In genomic region chr4:151962817-151963216, GRCm38 (mm10) we compare ENCODE assay signal across 19 mouse cellular contexts. TPM values are rescaled to one million over a fixed set of nuclear protein-coding genes. Genes with fewer than 3 reads are reported as not detected.
A peak's percentile ranks its signal among the peaks of the same experiment; 100 is the strongest.
DNase-seq lines count a peak whose midpoint lies in the region; ATAC-seq and TF ChIP-seq lines count a peak whose summit lies in the region.
"Had no signal": no experiment of that assay in that cellular context is flagged by ENCODE, and none has a peak within 500 bp of the region (broad histone marks: within the 10 kb centered on the region; RNA-seq: fewer than 3 reads in every experiment).

No protein-coding gene starts in this region.

- H3K4me3 ChIP-seq in erythroblast, embryonic 14.5 days (replicated peaks) = peak overlapping the region; percentile 39
- no peak overlapping the region for H3K4me3 ChIP-seq in liver, postnatal 0 days (ENCODE audit: low read depth, low read length)
- H3K4me3 ChIP-seq in kidney, embryonic 15.5 days (replicated peaks) = no peak overlapping the region
- H3K4me3 ChIP-seq: forebrain, embryonic 12.5 days; heart, embryonic 13.5 days; hindbrain, embryonic 10.5 days; intestine, embryonic 15.5 days; limb, embryonic 13.5 days; neural tube, embryonic 15.5 days had no signal

- peak overlapping the region; percentile 58; the same call in 1 of the 2 replicates for H3K27ac ChIP-seq in liver, postnatal 0 days (ENCODE audit: low read depth)
- no peak overlapping the region for H3K27ac ChIP-seq in kidney, embryonic 15.5 days
- H3K27ac ChIP-seq: forebrain, embryonic 12.5 days; heart, embryonic 13.5 days; hindbrain, embryonic 10.5 days; intestine, embryonic 15.5 days; limb, embryonic 13.5 days; neural tube, embryonic 15.5 days had no signal

- TF ChIP-seq EP300 in liver, postnatal 0 days (IDR thresholded peaks at IDR 0.05; ENCODE audit: low read depth) = peak; percentile 27; the same call in 1 of the 2 replicates

- WGBS in liver, postnatal 0 days (ENCODE audit: insufficient replicate concordance) = 42% methylated on average over 3 of the region's 3 CpGs
- 78% methylated on average over 3 of the region's 3 CpGs for WGBS in kidney, embryonic 15.5 days

- no peaks in the 10 kb centered on the region for H3K27me3 ChIP-seq in erythroblast, embryonic 14.5 days (ENCODE audit: control insufficient read depth)
- no peaks in the 10 kb centered on the region for H3K27me3 ChIP-seq in liver, postnatal 0 days (ENCODE audit: insufficient read depth, low read length)
- H3K27me3 ChIP-seq in kidney, embryonic 15.5 days = no peaks in the 10 kb centered on the region
- H3K27me3 ChIP-seq: forebrain, embryonic 12.5 days; heart, embryonic 13.5 days; intestine, embryonic 15.5 days; limb, embryonic 13.5 days; neural tube, embryonic 15.5 days had no signal

- H3K9me3 ChIP-seq in erythroblast, embryonic 14.5 days (ENCODE audit: control insufficient read depth, low read length) = peaks cover 12% of the 10 kb centered on the region
- H3K9me3 ChIP-seq in liver, postnatal 0 days (ENCODE audit: low read length) = no peaks in the 10 kb centered on the region
- H3K9me3 ChIP-seq in kidney, embryonic 15.5 days (replicated peaks) = no peaks in the 10 kb centered on the region
- H3K9me3 ChIP-seq: forebrain, embryonic 12.5 days; heart, embryonic 13.5 days; hindbrain, embryonic 10.5 days; intestine, embryonic 15.5 days; limb, embryonic 13.5 days; neural tube, embryonic 15.5 days had no signal

- H3K4me2 ChIP-seq in liver, postnatal 0 days (ENCODE audit: low read depth, low read length) = no peak overlapping the region
- H3K4me2 ChIP-seq in kidney, embryonic 15.5 days = no peak overlapping the region
- H3K4me2 ChIP-seq: forebrain, embryonic 12.5 days; heart, embryonic 13.5 days; intestine, embryonic 15.5 days; limb, embryonic 13.5 days; neural tube, embryonic 15.5 days had no signal

- no peak for ATAC-seq in liver, postnatal 0 days
- ATAC-seq in kidney, embryonic 15.5 days (replicated peaks; ENCODE audit: low FRiP score) = no peak
- ATAC-seq: intestine, embryonic 15.5 days had no signal

- peaks cover 95% of the 10 kb centered on the region for H3K36me3 ChIP-seq in erythroblast, embryonic 14.5 days (ENCODE audit: control insufficient read depth)
- peaks cover 46% of the 10 kb centered on the region for H3K36me3 ChIP-seq in liver, postnatal 0 days (replicated peaks; ENCODE audit: insufficient read depth, low read length)
- peaks cover 78% of the 10 kb centered on the region for H3K36me3 ChIP-seq in kidney, embryonic 15.5 days

- H3K4me1 ChIP-seq in erythroblast, embryonic 14.5 days (ENCODE audit: control insufficient read depth) = peaks cover 84% of the 10 kb centered on the region
- peaks cover 52% of the 10 kb centered on the region for H3K4me1 ChIP-seq in liver, postnatal 0 days (ENCODE audit: insufficient read depth)
- peaks cover 3% of the 10 kb centered on the region for H3K4me1 ChIP-seq in kidney, embryonic 15.5 days
- H3K4me1 ChIP-seq: forebrain, embryonic 12.5 days; hindbrain, embryonic 10.5 days; intestine, embryonic 15.5 days; limb, embryonic 13.5 days; neural tube, embryonic 15.5 days had no signal

- TF ChIP-seq CTCF in liver, postnatal 0 days (IDR thresholded peaks at IDR 0.05; ENCODE audit: low read depth) = no peak

- DNase-seq in spleen, adult 18-20 months = peak; percentile 37 to 46
- no peak for DNase-seq in spleen, adult 12 weeks (ENCODE audit: low spot score)
- DNase-seq in liver, postnatal 0 days = no peak
- DNase-seq in left cerebral cortex, adult 8-10 months (ENCODE audit: low spot score in 2 of 2) = no peak
- no peak for DNase-seq in retina, embryonic 14.5 days (ENCODE audit: low spot score)
- no peak for DNase-seq in layer of hippocampus, adult 18-20 months (ENCODE audit: low spot score in 2 of 2)
- DNase-seq: adrenal gland, adult 2 months; cerebellum, postnatal 14 days; gastrocnemius, postnatal 14 days; kidney, postnatal 36 days; right cerebral cortex, adult 18-20 months had no signal

- 0 out of 2 replicates have a peak overlapping the region, but pooled peaks have one; percentile 8 for H3K9ac ChIP-seq in liver, postnatal 0 days (replicated peaks)
- H3K9ac ChIP-seq in kidney, embryonic 15.5 days = no peak overlapping the region
- H3K9ac ChIP-seq: forebrain, embryonic 12.5 days; heart, embryonic 13.5 days; intestine, embryonic 15.5 days; limb, embryonic 13.5 days; neural tube, embryonic 15.5 days had no signal

RNA-seq across cellular contexts. Expression of gene Thap3, which starts 26.0 kb away (rescaled TPM):
- 1.8 and 2.4 TPM in 2 replicates for polyA plus RNA-seq in erythroblast, embryonic 14.5 days (2012)
- 5.7 and 6.8 TPM in 2 replicates for polyA plus RNA-seq in liver, postnatal 0 days (2015; fragmentation: Nextera tagmentation; extraction: Ambion mirVana)
- total RNA-seq in left cerebral cortex, adult 8-10 months (2022) = 10 to 100 TPM; 17.5 to 27.0 (median 24.0) TPM
- total RNA-seq in layer of hippocampus, adult 18-20 months (2021) = 10 to 100 TPM; 24.4 to 28.2 TPM
- 39.2 and 44.8 TPM in 2 replicates for polyA plus RNA-seq in kidney, embryonic 15.5 days (2015; fragmentation: Nextera tagmentation; extraction: Ambion mirVana)

RNA-seq across cellular contexts. Expression of gene Dnajc11, which starts 29.3 kb away (rescaled TPM):
- polyA plus RNA-seq in erythroblast, embryonic 14.5 days (2012) = 7.6 and 11.2 TPM in 2 replicates
- 28.8 and 29.2 TPM in 2 replicates for polyA plus RNA-seq in liver, postnatal 0 days (2015; fragmentation: Nextera tagmentation; extraction: Ambion mirVana)
- total RNA-seq in left cerebral cortex, adult 8-10 months (2022) = 10 to 100 TPM; 51.5 to 75.7 (median 62.5) TPM
- 10 to 100 TPM; 65.4 to 67.7 TPM for total RNA-seq in layer of hippocampus, adult 18-20 months (2021)
- 77.6 and 78.3 TPM in 2 replicates for polyA plus RNA-seq in kidney, embryonic 15.5 days (2015; fragmentation: Nextera tagmentation; extraction: Ambion mirVana)

RNA-seq across cellular contexts. Expression of gene Phf13, which starts 33.2 kb away (rescaled TPM):
- polyA plus RNA-seq in erythroblast, embryonic 14.5 days (2012) = 0.99 and 1.0 TPM in 2 replicates
- 3.6 and 4.1 TPM in 2 replicates for polyA plus RNA-seq in liver, postnatal 0 days (2015; fragmentation: Nextera tagmentation; extraction: Ambion mirVana)
- total RNA-seq in left cerebral cortex, adult 8-10 months (2022) = 10 to 100 TPM; 15.4 to 17.4 (median 15.8) TPM
- 10 to 100 TPM; 12.6 to 12.8 TPM for total RNA-seq in layer of hippocampus, adult 18-20 months (2021)
- polyA plus RNA-seq in kidney, embryonic 15.5 days (2015; fragmentation: Nextera tagmentation; extraction: Ambion mirVana) = 31.2 and 32.1 TPM in 2 replicates

RNA-seq across cellular contexts. Expression of gene Klhl21, which starts 45.8 kb away (rescaled TPM):
- 0.97 and 1.1 TPM in 2 replicates for polyA plus RNA-seq in erythroblast, embryonic 14.5 days (2012)
- polyA plus RNA-seq in liver, postnatal 0 days (2015; fragmentation: Nextera tagmentation; extraction: Ambion mirVana) = 4.2 TPM in 2 replicates
- 10 to 100 TPM; 15.8 to 21.0 (median 19.3) TPM for total RNA-seq in left cerebral cortex, adult 8-10 months (2022)
- total RNA-seq in layer of hippocampus, adult 18-20 months (2021) = 10 to 100 TPM; 22.2 to 24.4 TPM
- polyA plus RNA-seq in kidney, embryonic 15.5 days (2015; fragmentation: Nextera tagmentation; extraction: Ambion mirVana) = 11.7 and 12.5 TPM in 2 replicates

Comparison
In these comparisons a context has a peak if more than half of its experiments do, and no peak if none do; other contexts are left out.
1. DNase-seq: peak in spleen, adult 18-20 months (2 of 2); none in spleen, adult 12 weeks (single experiment), liver, postnatal 0 days (single experiment), left cerebral cortex, adult 8-10 months (0 of 2), retina, embryonic 14.5 days (single experiment) and layer of hippocampus, adult 18-20 months (0 of 2).